Mouse (Mus musculus) heart, embryonic 13.5 days (tissue): Measurements from ENCODE around the gene Rab5c. TPM values are rescaled to one million over a fixed set of nuclear protein-coding genes. Genes with fewer than 3 reads are reported as not detected.

Experiments
- ATAC-seq: fragments of 200-750 bp; cut with Nextera tagmentation; 2 replicates; pipeline ENCODE4 v1.8.0; 2017; ENCODE audit warnings: moderate TSS enrichment; ENCODE audit not compliant: insufficient number of reproducible peaks, low FRiP score, low TSS enrichment; ENCODE audit errors: extremely low read depth
- H3K27ac ChIP-seq: fragments of 300-500 bp; sonication (generic); replicated peaks from 2 replicates; pipeline ENCODE4 v1.5.1; 2015; ENCODE audit warnings: moderate library complexity, mild to moderate bottlenecking, inconsistent platforms
- H3K27me3 ChIP-seq: fragments of 300-500 bp; sonication (generic); replicated peaks from 2 replicates; pipeline ENCODE4 v1.6.1; 2015; ENCODE audit warnings: mild to moderate bottlenecking, inconsistent platforms
- H3K36me3 ChIP-seq: fragments of 300-500 bp; sonication (generic); 2 replicates; pipeline ENCODE4 v1.6.1; 2015; ENCODE audit warnings: mild to moderate bottlenecking, inconsistent platforms
- H3K4me1 ChIP-seq: fragments of 300-500 bp; sonication (generic); 2 replicates; pipeline ENCODE4 v1.6.1; 2015; ENCODE audit warnings: inconsistent platforms
- H3K4me2 ChIP-seq: fragments of 300-500 bp; sonication (generic); 2 replicates; pipeline ENCODE4 v1.6.1; 2015; ENCODE audit warnings: inconsistent platforms, mild to moderate bottlenecking, moderate library complexity
- H3K4me3 ChIP-seq: fragments of 300-500 bp; sonication (generic); 2 replicates; pipeline ENCODE4 v1.5.1; 2015; ENCODE audit warnings: moderate library complexity, mild to moderate bottlenecking, inconsistent platforms
- H3K9ac ChIP-seq: fragments of 300-500 bp; sonication (generic); 2 replicates; pipeline ENCODE4 v1.6.1; 2015; ENCODE audit warnings: inconsistent platforms, mild to moderate bottlenecking, moderate library complexity
- H3K9me3 ChIP-seq: fragments of 300-500 bp; sonication (generic); 2 replicates; pipeline ENCODE4 v1.6.1; 2016; ENCODE audit warnings: inconsistent platforms
- WGBS: fragments of 180-500 bp; shearing (Covaris S2); methylation state at CpG from one replicate; pipeline ENCODE4 v1.1.7; 2015; ENCODE audit warnings: mixed read lengths; 5-methylcytosine and 5-hydroxymethylcytosine counted together
- polyA plus RNA-seq: library from polyadenylated mRNA; unstranded; fragments of >200 nt; fragmentation: Nextera tagmentation; extraction: Ambion mirVana; gene quantifications from 2 replicates; pipeline ENCODE4 v1.2.1, GENCODE M21; 2015

The Rab5c gene
- 13.4 and 13.6 TPM in 2 replicates for polyA plus RNA-seq

DNA sequence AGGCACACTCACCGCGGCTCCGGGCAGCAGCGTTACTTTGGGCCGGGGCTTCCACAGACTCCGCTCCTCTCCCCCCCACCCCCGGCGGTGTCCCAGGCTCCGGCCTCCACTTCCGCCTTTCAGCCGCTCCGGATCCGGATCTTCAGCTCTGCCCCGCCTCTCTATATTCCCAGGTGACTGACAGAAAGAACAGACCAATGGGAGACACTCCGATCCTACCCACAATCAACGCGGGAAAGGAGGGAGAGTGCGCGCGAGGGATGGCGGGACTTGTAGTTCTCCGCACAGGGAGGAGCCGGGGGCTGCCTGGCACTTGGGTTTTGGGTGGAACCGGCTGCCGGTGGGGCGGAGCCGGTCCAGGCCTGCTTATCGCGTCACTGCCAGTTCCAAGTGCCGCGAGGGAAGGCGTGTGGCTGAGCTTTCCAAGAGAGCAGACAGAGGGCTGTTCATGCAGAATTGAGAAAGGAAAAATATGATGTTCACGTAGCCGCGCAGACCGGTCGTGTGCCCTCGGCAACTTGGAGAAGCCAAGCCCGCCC lies at the start of gene Rab5c:
TSS of gene Rab5c (minus strand) at position 150 of the 539 bp plus-strand sequence.
- peak within 1 kb of the TSS; percentile 95 for H3K9ac ChIP-seq
- H3K4me3 ChIP-seq = peak within 1 kb of the TSS; percentile 87
- H3K27ac ChIP-seq = peak within 1 kb of the TSS; percentile 83
- under 1% methylated on average over 39 of the region's 39 CpGs for WGBS
- peaks cover 27% of the 10 kb centered on the region for H3K4me1 ChIP-seq
- H3K27me3 ChIP-seq = peaks cover 23% of the 10 kb centered on the region
- H3K4me2 ChIP-seq = peak within 1 kb of the TSS; percentile 81
- no peaks in the 10 kb centered on the region for H3K9me3 ChIP-seq
- ATAC-seq = peak; percentile 99
- peaks cover 2% of the 10 kb centered on the region for H3K36me3 ChIP-seq

DNA sequence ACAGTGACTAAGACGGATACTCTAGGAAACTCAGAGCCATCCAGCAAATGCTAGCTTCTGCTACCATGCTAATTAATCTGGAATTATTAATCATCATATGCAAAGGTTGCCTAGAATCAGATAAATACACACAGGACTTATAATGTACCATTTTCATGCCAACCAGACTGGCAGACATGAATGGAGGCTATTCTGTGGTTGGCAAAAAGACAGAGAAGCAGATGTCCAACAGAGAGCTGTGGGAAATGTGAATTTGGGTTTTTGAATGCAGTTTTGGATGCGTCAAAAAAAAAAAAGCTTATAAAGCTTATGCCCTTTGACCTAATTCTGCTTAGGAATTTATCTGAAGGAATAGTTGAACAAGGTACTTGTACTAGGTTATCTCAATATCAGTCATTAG lies 47.8 kb upstream of the Rab5c start:
- no peak for ATAC-seq

DNA sequence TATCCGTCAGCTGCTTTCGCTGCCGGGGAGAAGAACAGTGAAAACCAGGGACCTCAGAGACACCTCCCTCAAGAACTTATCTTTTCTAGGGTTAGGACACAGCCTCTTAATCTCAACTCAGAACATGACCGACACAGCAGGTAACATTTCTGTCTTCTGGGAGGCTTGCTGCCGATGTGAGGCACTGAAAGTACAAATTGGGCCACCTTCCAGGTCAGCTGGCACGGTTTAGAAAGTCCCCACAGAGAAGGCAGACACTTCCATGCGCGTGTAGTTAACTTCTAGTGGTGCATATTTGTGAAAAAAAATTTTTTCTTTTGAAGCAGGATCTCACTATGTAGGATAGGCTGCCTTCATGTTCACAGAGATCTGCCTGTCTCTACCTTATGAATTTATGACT lies 46.3 kb upstream of the Rab5c start:
- H3K9ac ChIP-seq = no peak overlapping the region
- peaks cover 6% of the 10 kb centered on the region for H3K4me1 ChIP-seq
- ATAC-seq = no peak
- no peaks in the 10 kb centered on the region for H3K27me3 ChIP-seq
- H3K4me3 ChIP-seq = no peak overlapping the region
- H3K27ac ChIP-seq = no peak overlapping the region
- H3K9me3 ChIP-seq = no peaks in the 10 kb centered on the region
- 73% methylated on average over 8 of the region's 8 CpGs for WGBS
- H3K4me2 ChIP-seq = no peak overlapping the region
- peaks cover 94% of the 10 kb centered on the region for H3K36me3 ChIP-seq

More for the DNA sequence above, 47.8 kb upstream of the Rab5c start:
- Histone ChIP-seq H3K9me3 (no peaks in the 10 kb centered on the region), H3K4me3 (no peak overlapping the region), H3K4me1 (peaks cover 10% of the 10 kb centered on the region), H3K36me3 (peaks cover 94% of the 10 kb centered on the region), H3K9ac (no peak overlapping the region), H3K27ac (no peak overlapping the region), H3K4me2 (no peak overlapping the region), H3K27me3 (no peaks in the 10 kb centered on the region)
- 92% methylated on average over 2 of the region's 2 CpGs for WGBS

DNA sequence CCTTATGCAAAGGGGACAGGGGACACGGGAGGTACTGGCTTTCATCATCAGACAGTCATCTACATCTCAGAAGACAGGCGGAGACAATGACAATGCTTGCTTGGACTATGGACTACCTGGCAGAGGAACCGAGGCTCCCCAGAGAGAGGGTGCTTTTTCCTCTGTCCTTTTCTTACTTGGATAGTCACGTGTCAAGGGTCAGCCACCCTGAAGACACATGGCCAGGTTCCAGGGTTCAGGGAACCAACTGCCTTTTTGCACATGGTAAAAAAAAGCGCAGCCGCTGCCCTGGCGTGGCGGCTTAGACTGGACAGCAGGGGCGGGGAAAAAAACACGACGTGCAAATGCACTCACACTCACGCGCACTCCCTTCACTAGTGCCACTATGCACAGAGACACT lies 44.6 kb upstream of the Rab5c start:
- no peak overlapping the region for H3K4me2 ChIP-seq
- H3K9me3 ChIP-seq = no peaks in the 10 kb centered on the region
- no peak overlapping the region for H3K9ac ChIP-seq
- H3K27me3 ChIP-seq = no peaks in the 10 kb centered on the region
- no peak overlapping the region for H3K4me3 ChIP-seq
- 0 out of 2 replicates have a peak overlapping the region, but pooled peaks have one; percentile 4 for H3K27ac ChIP-seq
- ATAC-seq = no peak
- peaks cover 87% of the 10 kb centered on the region for H3K36me3 ChIP-seq
- peaks cover 6% of the 10 kb centered on the region for H3K4me1 ChIP-seq
- 84% methylated on average over 13 of the region's 13 CpGs for WGBS

DNA sequence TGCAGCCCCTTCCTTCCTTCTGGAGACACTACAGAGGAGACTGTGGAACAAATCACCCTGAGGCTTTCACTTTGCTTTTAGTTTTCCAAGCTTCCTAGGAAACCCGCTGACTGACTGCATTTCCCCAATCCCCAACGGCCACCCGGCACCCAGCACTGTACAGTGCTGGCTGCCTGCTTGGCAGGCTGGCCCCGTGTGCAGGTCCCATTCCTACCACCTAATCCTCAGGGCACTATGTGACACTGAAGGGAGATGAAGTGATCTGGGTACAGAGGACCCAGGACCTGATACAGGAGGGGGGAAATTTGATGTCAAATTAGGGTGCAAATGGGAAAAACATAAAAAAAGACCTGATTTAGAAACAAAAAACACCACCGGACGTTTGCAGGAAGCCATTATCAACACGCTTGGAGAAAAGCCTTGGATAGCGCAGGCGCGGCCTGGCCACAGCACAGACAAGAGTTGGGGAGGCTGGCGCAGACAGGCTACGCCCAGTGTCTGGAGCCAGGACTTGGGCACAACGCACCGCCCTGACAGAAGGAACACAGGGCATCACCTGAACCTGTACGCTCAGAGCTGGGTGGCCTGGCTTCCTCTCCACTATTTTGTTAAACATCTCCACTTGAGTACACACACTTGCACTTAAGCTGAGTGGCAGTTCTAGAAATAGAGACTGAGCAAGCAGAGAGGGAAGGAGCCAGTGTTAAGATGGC lies 43.9 kb upstream of the Rab5c start:
- ATAC-seq = no peak
- H3K27ac ChIP-seq = peak overlapping the region; percentile 49
- H3K36me3 ChIP-seq = peaks cover 80% of the 10 kb centered on the region
- no peak overlapping the region for H3K4me2 ChIP-seq
- no peak overlapping the region for H3K9ac ChIP-seq
- 75% methylated on average over 15 of the region's 15 CpGs for WGBS
- peaks cover 6% of the 10 kb centered on the region for H3K4me1 ChIP-seq
- H3K9me3 ChIP-seq = no peaks in the 10 kb centered on the region
- no peaks in the 10 kb centered on the region for H3K27me3 ChIP-seq
- no peak overlapping the region for H3K4me3 ChIP-seq

DNA sequence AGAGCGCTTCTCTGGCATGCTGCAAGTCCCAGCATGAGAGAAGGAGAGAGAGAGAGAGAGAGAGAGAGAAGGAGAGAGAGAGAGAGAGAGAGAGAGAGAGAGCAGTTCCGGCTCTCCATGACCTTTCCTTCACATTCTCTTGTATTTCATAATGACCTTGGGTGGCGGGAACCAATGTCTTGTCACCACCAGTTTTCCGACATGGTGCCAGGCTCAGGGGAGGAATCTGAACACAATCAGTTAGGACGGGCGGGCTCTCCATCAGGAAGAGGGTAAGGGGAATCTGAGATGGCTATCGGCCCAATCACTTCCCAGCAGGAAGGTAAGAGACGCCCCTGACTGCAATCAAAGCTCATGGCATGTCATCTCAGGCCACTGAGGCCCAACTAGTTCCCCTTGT lies 42.2 kb upstream of the Rab5c start:
- Histone ChIP-seq H3K4me3 (no peak overlapping the region), H3K27ac (0 out of 2 replicates have a peak overlapping the region, but pooled peaks have one; percentile 12), H3K9ac (no peak overlapping the region), H3K36me3 (peaks cover 63% of the 10 kb centered on the region), H3K27me3 (no peaks in the 10 kb centered on the region), H3K4me1 (peaks cover 6% of the 10 kb centered on the region), H3K4me2 (no peak overlapping the region), H3K9me3 (no peaks in the 10 kb centered on the region)
- ATAC-seq = no peak
- 67% methylated on average over 8 of the region's 8 CpGs for WGBS

DNA sequence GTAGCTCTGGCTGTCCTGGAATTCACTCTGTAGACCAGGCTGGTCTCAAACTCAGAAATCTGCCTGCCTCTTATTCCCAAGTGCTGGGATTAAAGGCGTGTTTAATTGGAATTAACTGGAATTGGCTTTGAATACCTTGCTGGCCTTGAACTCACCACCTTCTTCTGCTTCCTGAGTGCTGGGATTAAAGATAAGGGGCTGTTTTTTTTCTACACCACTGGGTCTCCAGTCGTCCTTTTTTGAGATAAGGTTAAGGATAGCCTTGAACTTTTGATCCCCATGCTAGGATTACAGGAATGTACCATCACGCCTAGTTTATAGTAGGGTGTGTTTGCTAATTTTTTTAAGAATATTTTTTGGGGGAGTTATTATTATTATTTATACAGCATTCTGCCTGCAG lies 40.1 kb upstream of the Rab5c start:
- Histone ChIP-seq H3K4me2 (no peak overlapping the region), H3K4me1 (peaks cover 6% of the 10 kb centered on the region), H3K9me3 (no peaks in the 10 kb centered on the region), H3K4me3 (no peak overlapping the region), H3K27ac (no peak overlapping the region), H3K36me3 (peaks cover 43% of the 10 kb centered on the region), H3K9ac (no peak overlapping the region), H3K27me3 (no peaks in the 10 kb centered on the region)
- 54% methylated on average over 3 of the region's 3 CpGs for WGBS
- ATAC-seq = no peak

DNA sequence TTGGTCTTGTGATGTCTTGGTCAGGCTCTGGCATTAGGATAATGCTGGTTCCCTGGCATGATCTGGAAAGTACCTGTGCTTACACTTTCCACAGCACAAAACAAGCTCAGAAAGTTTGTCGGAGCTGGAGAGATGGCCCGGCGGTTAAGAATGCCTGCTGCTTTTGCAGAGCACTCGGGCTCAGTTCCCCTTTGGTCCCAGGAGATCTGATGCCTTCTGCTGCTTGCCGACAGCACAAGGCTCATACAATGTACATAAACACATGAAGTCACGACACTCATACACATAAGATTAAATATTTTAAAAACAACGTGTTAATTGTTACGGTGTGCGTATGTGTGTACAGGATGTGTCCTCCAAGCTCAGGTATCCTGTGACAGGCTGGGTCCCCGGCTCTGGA lies 37.9 kb upstream of the Rab5c start:
- no peak overlapping the region for H3K4me3 ChIP-seq
- no peaks in the 10 kb centered on the region for H3K4me1 ChIP-seq
- 79% methylated on average over 10 of the region's 10 CpGs for WGBS
- H3K9me3 ChIP-seq = no peaks in the 10 kb centered on the region
- no peaks in the 10 kb centered on the region for H3K27me3 ChIP-seq
- no peak for ATAC-seq
- no peak overlapping the region for H3K4me2 ChIP-seq
- no peak overlapping the region for H3K27ac ChIP-seq
- peaks cover 26% of the 10 kb centered on the region for H3K36me3 ChIP-seq
- H3K9ac ChIP-seq = no peak overlapping the region

DNA sequence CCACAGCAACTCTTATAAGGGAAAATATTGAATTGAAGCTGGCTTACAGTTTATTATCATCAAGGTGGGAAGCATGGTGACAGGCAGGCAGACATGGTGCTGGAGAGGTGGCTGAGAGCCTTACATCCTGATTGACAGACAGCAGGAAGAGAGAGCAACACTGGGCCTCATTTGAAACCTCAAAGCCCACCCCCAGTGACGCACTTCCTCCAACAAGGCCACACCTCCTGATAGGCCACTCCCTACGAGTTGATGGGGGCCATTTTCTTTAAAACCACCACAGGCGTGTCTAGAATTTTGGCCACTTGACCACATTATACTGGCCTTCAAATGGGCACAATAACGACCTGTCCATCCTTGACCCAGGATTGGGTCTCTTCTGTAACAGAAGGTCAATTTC lies 36.2 kb upstream of the Rab5c start:
- no peaks in the 10 kb centered on the region for H3K27me3 ChIP-seq
- no peak overlapping the region for H3K27ac ChIP-seq
- H3K9ac ChIP-seq = no peak overlapping the region
- 82% methylated on average over 4 of the region's 4 CpGs for WGBS
- no peak for ATAC-seq
- H3K4me2 ChIP-seq = no peak overlapping the region
- no peaks in the 10 kb centered on the region for H3K9me3 ChIP-seq
- H3K4me3 ChIP-seq = no peak overlapping the region
- H3K4me1 ChIP-seq = peaks cover 7% of the 10 kb centered on the region
- H3K36me3 ChIP-seq = peaks cover 10% of the 10 kb centered on the region

DNA sequence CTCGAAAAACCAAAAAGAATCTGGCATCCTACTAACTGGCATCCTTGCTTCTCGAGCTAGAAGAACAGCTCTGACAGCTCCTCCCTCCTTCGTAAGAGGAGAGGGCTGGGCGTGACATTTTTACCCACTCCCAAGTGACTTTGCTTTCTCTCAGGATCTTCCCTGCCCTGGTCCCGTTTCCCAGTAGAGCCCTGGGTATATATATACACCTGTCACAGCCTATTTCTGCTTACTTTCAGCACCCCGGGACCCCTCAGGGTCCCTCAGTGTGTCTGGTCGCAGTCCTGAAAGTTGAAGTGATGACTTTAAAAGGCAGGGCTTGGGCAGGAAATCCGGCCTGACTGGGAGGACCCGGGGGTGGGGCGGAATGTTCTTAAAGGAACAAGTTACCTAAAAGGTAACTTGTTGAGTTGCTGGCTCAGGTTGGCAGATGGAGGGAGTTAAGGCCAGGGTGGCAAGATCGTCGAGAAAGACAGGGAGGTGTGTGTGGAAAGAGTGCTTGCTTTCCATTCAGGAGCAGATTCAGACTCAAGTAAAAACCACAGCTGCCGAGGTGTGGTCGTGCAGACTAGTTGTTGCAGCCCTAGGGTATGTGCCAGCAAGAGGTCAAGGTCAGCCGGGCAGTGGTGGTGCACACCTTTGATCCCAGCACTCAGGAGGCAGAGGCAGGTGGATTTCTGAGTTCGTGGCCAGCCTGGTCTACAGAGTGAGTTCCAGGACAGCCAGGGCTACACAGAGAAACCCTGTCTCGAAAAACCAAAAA lies 32.8 kb upstream of the Rab5c start, which contains the start of gene Ghdc:
TSS of gene Ghdc (minus strand) at position 312 of the 763 bp plus-strand sequence.
- Histone ChIP-seq H3K27ac (peak within 1 kb of the TSS; percentile 60), H3K36me3 (peaks cover 5% of the 10 kb centered on the region; the same call in 1 of the 2 replicates), H3K9ac (peak within 1 kb of the TSS; percentile 84), H3K4me1 (peaks cover 7% of the 10 kb centered on the region), H3K9me3 (no peaks in the 10 kb centered on the region), H3K4me2 (peak within 1 kb of the TSS; percentile 76), H3K4me3 (peak within 1 kb of the TSS; percentile 77), H3K27me3 (no peaks in the 10 kb centered on the region)
- ATAC-seq = 0 out of 2 replicates have a peak, but pooled peaks have one; percentile 14
- WGBS = 14% methylated on average over 17 of the region's 17 CpGs

DNA sequence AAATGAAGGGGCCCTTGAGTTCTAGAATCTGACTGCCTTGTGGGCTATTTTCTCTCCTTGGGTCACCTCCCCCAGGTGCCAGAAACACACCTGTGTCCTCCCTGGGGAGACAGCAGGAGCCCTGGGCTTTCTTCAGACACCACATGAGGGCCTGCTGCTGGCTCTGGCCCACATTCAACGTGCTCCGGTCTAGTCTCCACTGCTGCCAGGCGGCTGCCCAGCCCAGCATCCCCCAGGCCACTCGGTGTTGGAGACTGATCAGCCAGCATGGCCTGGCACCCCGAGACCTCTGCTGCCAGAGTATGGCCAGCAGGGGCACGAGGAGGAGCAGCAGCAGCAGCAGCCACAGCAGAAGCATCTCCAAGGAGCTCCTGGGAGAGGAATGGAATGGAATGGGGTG lies 32.0 kb upstream of the Rab5c start:
- WGBS = 55% methylated on average over 6 of the region's 6 CpGs
- Histone ChIP-seq H3K4me2 (peak overlapping the region; percentile 76), H3K27ac (0 out of 2 replicates have a peak overlapping the region, but pooled peaks have one; percentile 60), H3K27me3 (no peaks in the 10 kb centered on the region; the same call in 1 of the 2 replicates), H3K4me1 (peaks cover 7% of the 10 kb centered on the region), H3K9ac (peak overlapping the region; percentile 84), H3K9me3 (no peaks in the 10 kb centered on the region), H3K36me3 (peaks cover 5% of the 10 kb centered on the region; the same call in 1 of the 2 replicates), H3K4me3 (peak overlapping the region; percentile 77)
- ATAC-seq = no peak
